Mouse (Mus musculus): ENCODE results near the gene Tmem130. TPM values are rescaled to one million over a fixed set of nuclear protein-coding genes. Genes with fewer than 3 reads are reported as not detected.

The Tmem130 gene
- polyA plus RNA-seq, 1 experiment from 2014 or later: 2.9 TPM

GRCm38 (mm10) chr5:144695289-144696060, 66.1 kb downstream of the Tmem130 start:
- H3K27ac ChIP-seq (ENCODE audit: low read depth): no peak overlapping the region
- H3K36me3 ChIP-seq (ENCODE audit: control insufficient read depth, insufficient read depth, low read length): no peaks in the 10 kb centered on the region
- H3K9ac ChIP-seq (ENCODE audit: low read length): no peak overlapping the region
- DNase-seq (ENCODE audit: low spot score) (no peak), ATAC-seq (replicated peaks; ENCODE audit: low FRiP score, low TSS enrichment, low read depth) (no peak)
- no peaks in the 10 kb centered on the region for H3K4me1 ChIP-seq (replicated peaks; ENCODE audit: control insufficient read depth, insufficient read depth, low read length)
- H3K9me3 ChIP-seq (ENCODE audit: control insufficient read depth, low read length): no peaks in the 10 kb centered on the region
- H3K4me2 ChIP-seq (ENCODE audit: low read length): no peak overlapping the region
- H3K4me3 ChIP-seq (ENCODE audit: low read depth, low read length): no peak overlapping the region
- WGBS: 67% methylated on average over 8 of the region's 8 CpGs
- no peaks in the 10 kb centered on the region for H3K27me3 ChIP-seq (replicated peaks; ENCODE audit: control insufficient read depth, insufficient read depth, low read length)

- DNase-seq (ENCODE audit: low spot score): no peak
Observed at GRCm38 (mm10) chr5:144694161-144694560, 67.5 kb downstream of the Tmem130 start.

GRCm38 (mm10) chr5:144691421-144691820, 70.2 kb downstream of the Tmem130 start:
- DNase-seq (ENCODE audit: low spot score): no peak
- Histone ChIP-seq H3K36me3 (ENCODE audit: control insufficient read depth, insufficient read depth, low read length) (no peaks in the 10 kb centered on the region), H3K4me2 (ENCODE audit: low read length) (no peak overlapping the region), H3K27me3 (replicated peaks; ENCODE audit: control insufficient read depth, insufficient read depth, low read length) (no peaks in the 10 kb centered on the region), H3K9me3 (ENCODE audit: control insufficient read depth, low read length) (no peaks in the 10 kb centered on the region), H3K27ac (ENCODE audit: low read depth) (no peak overlapping the region), H3K4me3 (ENCODE audit: low read depth, low read length) (no peak overlapping the region), H3K9ac (ENCODE audit: low read length) (no peak overlapping the region), H3K4me1 (replicated peaks; ENCODE audit: control insufficient read depth, insufficient read depth, low read length) (0 out of 2 replicates have a peak, but pooled peaks cover 2% of the 10 kb centered on the region)
- no peak for ATAC-seq (replicated peaks; ENCODE audit: low FRiP score, low TSS enrichment, low read depth)
- 74% methylated on average over 4 of the region's 4 CpGs for WGBS

More at GRCm38 (mm10) chr5:144694161-144694560, 67.5 kb downstream of the Tmem130 start:
- WGBS: 74% methylated on average over 4 of the region's 4 CpGs
- Histone ChIP-seq H3K36me3 (ENCODE audit: control insufficient read depth, insufficient read depth, low read length) (no peaks in the 10 kb centered on the region), H3K9ac (ENCODE audit: low read length) (no peak overlapping the region), H3K4me3 (ENCODE audit: low read depth, low read length) (no peak overlapping the region), H3K4me2 (ENCODE audit: low read length) (no peak overlapping the region), H3K27me3 (replicated peaks; ENCODE audit: control insufficient read depth, insufficient read depth, low read length) (no peaks in the 10 kb centered on the region), H3K27ac (ENCODE audit: low read depth) (no peak overlapping the region), H3K4me1 (replicated peaks; ENCODE audit: control insufficient read depth, insufficient read depth, low read length) (no peaks in the 10 kb centered on the region), H3K9me3 (ENCODE audit: control insufficient read depth, low read length) (no peaks in the 10 kb centered on the region)
- no peak for ATAC-seq (replicated peaks; ENCODE audit: low FRiP score, low TSS enrichment, low read depth)

DNA sequence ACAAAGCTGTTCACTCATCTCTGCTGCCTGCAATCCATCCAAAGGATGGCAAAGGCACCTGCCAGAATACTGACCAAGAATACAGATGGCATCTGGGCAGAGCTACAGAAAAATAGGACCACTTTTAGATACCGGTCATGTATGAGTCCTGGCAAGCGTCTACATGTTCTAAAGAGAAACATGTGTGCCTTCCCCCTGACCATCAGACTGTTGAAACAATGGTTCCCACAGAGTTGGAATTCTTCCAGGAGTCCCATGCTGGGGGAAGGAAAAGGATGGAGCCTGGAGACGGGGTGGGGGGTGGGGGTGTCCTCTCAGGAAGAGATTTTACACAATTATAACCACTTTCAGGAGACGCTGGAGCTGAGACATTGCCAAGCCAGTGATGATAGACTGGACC, 73.2 kb downstream of the Tmem130 start:
- Histone ChIP-seq H3K4me3 (ENCODE audit: low read depth, low read length) (no peak overlapping the region), H3K9ac (ENCODE audit: low read length) (no peak overlapping the region), H3K4me1 (replicated peaks; ENCODE audit: control insufficient read depth, insufficient read depth, low read length) (0 out of 2 replicates have a peak, but pooled peaks cover 2% of the 10 kb centered on the region), H3K27ac (ENCODE audit: low read depth) (no peak overlapping the region), H3K36me3 (ENCODE audit: control insufficient read depth, insufficient read depth, low read length) (no peaks in the 10 kb centered on the region), H3K9me3 (ENCODE audit: control insufficient read depth, low read length) (no peaks in the 10 kb centered on the region), H3K4me2 (ENCODE audit: low read length) (no peak overlapping the region), H3K27me3 (replicated peaks; ENCODE audit: control insufficient read depth, insufficient read depth, low read length) (no peaks in the 10 kb centered on the region)
- no peak for ATAC-seq (replicated peaks; ENCODE audit: low FRiP score, low TSS enrichment, low read depth)
- WGBS: 52% methylated on average over 4 of the region's 4 CpGs
- DNase-seq (ENCODE audit: low spot score): no peak

Other genes starting within 250 kb of the Tmem130 start
- gene Nptx2, start 215.9 kb downstream of the Tmem130 start, polyA plus RNA-seq (2014; fragmentation: Nextera tagmentation; extraction: Ambion mirVana): 3.3 and 3.6 TPM in 2 replicates
- gene Trrap, start 5.9 kb upstream of the Tmem130 start, polyA plus RNA-seq (2014; fragmentation: Nextera tagmentation; extraction: Ambion mirVana): 85.4 and 92.8 TPM in 2 replicates
- 14.4 and 17.2 TPM in 2 replicates for gene Smurf1, start 204.0 kb upstream of the Tmem130 start, polyA plus RNA-seq (2014; fragmentation: Nextera tagmentation; extraction: Ambion mirVana)